Mouse (Mus musculus): ENCODE measurements around the gene Kcp. TPM values are rescaled to one million over a fixed set of nuclear protein-coding genes. Genes with fewer than 3 reads are reported as not detected.

The Kcp gene
- polyA plus RNA-seq (2015; fragmentation: Illumina TruSeq; extraction: RNeasy Lipid Tissue Mini Kit (QIAGEN cat#74804); ENCODE audit: insufficient read depth, low replicate concordance) = 1.2 TPM

GRCm38 (mm10) chr6:29507447-29508309 lies at the start of gene Kcp:
TSS of gene Kcp (minus strand) at chr6:29507952.

GRCm38 (mm10) chr6:29526281-29527251 lies 18.8 kb upstream of the Kcp start, which contains the start of gene Irf5:
TSS of gene Irf5 (plus strand) at chr6:29526625.

GRCm38 (mm10) chr6:29471137-29471536 lies 36.6 kb downstream of the Kcp start, which contains the start of gene Atp6v1fnb:
TSS of gene Atp6v1fnb (plus strand) at chr6:29471437.

GRCm38 (mm10) chr6:29467583-29468354 lies 40.0 kb downstream of the Kcp start, which contains the start of gene Atp6v1f:
TSS of gene Atp6v1f (plus strand) at chr6:29467718.

DNA sequence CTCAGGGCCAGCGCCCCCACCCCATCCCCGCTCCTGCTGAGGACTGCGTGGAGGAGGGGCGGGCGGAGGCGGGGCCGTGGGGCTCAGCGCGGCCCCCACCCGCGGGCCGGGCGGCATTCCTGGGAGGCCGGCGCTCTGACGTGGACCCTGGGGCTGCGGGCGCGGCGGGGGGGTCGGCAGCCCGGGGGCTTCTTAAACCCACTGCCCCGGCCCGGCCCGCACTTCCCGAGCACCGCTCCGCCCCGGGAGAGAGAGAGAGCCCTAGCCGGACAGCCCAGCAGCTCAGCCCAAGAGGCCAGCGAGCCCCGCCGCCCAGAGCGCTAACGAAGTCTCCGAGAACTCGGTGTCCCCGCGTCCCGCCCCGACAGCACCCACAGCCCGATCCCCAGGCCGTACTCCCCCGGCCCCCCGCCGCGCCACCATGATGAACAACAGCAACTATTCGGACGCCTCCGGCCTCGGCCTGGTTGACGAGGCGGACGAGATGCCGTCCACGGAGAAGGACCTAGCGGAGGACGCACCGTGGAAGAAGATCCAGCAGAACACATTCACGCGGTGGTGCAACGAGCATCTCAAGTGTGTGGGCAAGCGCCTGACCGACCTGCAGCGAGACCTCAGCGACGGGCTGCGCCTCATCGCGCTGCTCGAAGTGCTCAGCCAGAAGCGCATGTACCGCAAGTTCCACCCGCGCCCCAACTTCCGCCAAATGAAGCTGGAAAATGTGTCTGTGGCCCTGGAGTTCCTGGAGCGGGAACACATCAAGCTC lies 74.5 kb downstream of the Kcp start, which contains the start of gene Flnc:
TSS of gene Flnc (plus strand) at position 219 of the 766 bp plus-strand sequence.

Other genes starting within 250 kb of the Kcp start
- 9.8 TPM for gene Hilpda, start 235.5 kb downstream of the Kcp start, polyA plus RNA-seq (2015; fragmentation: Illumina TruSeq; extraction: RNeasy Lipid Tissue Mini Kit (QIAGEN cat#74804); ENCODE audit: insufficient read depth, low replicate concordance)
- gene Fam71f2, start 228.4 kb downstream of the Kcp start, polyA plus RNA-seq (2015; fragmentation: Illumina TruSeq; extraction: RNeasy Lipid Tissue Mini Kit (QIAGEN cat#74804); ENCODE audit: insufficient read depth, low replicate concordance) = 0.59 TPM
- gene Fam71f1, start 188.8 kb downstream of the Kcp start, polyA plus RNA-seq (2015; fragmentation: Illumina TruSeq; extraction: RNeasy Lipid Tissue Mini Kit (QIAGEN cat#74804); ENCODE audit: insufficient read depth, low replicate concordance) = not detected
- gene Calu, start 159.9 kb downstream of the Kcp start, polyA plus RNA-seq (2015; fragmentation: Illumina TruSeq; extraction: RNeasy Lipid Tissue Mini Kit (QIAGEN cat#74804); ENCODE audit: insufficient read depth, low replicate concordance) = 140 TPM
- not detected for gene Opn1sw, start 119.5 kb downstream of the Kcp start, polyA plus RNA-seq (2015; fragmentation: Illumina TruSeq; extraction: RNeasy Lipid Tissue Mini Kit (QIAGEN cat#74804); ENCODE audit: insufficient read depth, low replicate concordance)
- 0.18 TPM for gene Ccdc136, start 111.6 kb downstream of the Kcp start, polyA plus RNA-seq (2015; fragmentation: Illumina TruSeq; extraction: RNeasy Lipid Tissue Mini Kit (QIAGEN cat#74804); ENCODE audit: insufficient read depth, low replicate concordance)
- gene Flnc, start 74.7 kb downstream of the Kcp start, polyA plus RNA-seq (2015; fragmentation: Illumina TruSeq; extraction: RNeasy Lipid Tissue Mini Kit (QIAGEN cat#74804); ENCODE audit: insufficient read depth, low replicate concordance) = 0.11 TPM
- gene Atp6v1f, start 40.2 kb downstream of the Kcp start, polyA plus RNA-seq (2015; fragmentation: Illumina TruSeq; extraction: RNeasy Lipid Tissue Mini Kit (QIAGEN cat#74804); ENCODE audit: insufficient read depth, low replicate concordance) = 107 TPM
- not detected for gene Atp6v1fnb, start 36.5 kb downstream of the Kcp start, polyA plus RNA-seq (2015; fragmentation: Illumina TruSeq; extraction: RNeasy Lipid Tissue Mini Kit (QIAGEN cat#74804); ENCODE audit: insufficient read depth, low replicate concordance)
- 97.3 TPM for gene Irf5, start 18.7 kb upstream of the Kcp start, polyA plus RNA-seq (2015; fragmentation: Illumina TruSeq; extraction: RNeasy Lipid Tissue Mini Kit (QIAGEN cat#74804); ENCODE audit: insufficient read depth, low replicate concordance)
- gene Tnpo3, start 101.9 kb upstream of the Kcp start, polyA plus RNA-seq (2015; fragmentation: Illumina TruSeq; extraction: RNeasy Lipid Tissue Mini Kit (QIAGEN cat#74804); ENCODE audit: insufficient read depth, low replicate concordance) = 80.4 TPM
- 21.4 TPM for gene Tspan33, start 186.3 kb upstream of the Kcp start, polyA plus RNA-seq (2015; fragmentation: Illumina TruSeq; extraction: RNeasy Lipid Tissue Mini Kit (QIAGEN cat#74804); ENCODE audit: insufficient read depth, low replicate concordance)
- 3.8 TPM for gene Smo, start 227.6 kb upstream of the Kcp start, polyA plus RNA-seq (2015; fragmentation: Illumina TruSeq; extraction: RNeasy Lipid Tissue Mini Kit (QIAGEN cat#74804); ENCODE audit: insufficient read depth, low replicate concordance)

Measured in spleen, adult 10 weeks (tissue).